Mouse (Mus musculus) CD4-positive helper T cell, adult 2 months (primary cell): Measurements from ENCODE around the gene Tex2.

Experiments used
- DNase-seq: peaks from one replicate; pipeline ENCODE4 v3.0.0-alpha.2; 2012; ENCODE audit warnings: low read depth, missing footprints, low spot score

Gene Tex2

DNA sequence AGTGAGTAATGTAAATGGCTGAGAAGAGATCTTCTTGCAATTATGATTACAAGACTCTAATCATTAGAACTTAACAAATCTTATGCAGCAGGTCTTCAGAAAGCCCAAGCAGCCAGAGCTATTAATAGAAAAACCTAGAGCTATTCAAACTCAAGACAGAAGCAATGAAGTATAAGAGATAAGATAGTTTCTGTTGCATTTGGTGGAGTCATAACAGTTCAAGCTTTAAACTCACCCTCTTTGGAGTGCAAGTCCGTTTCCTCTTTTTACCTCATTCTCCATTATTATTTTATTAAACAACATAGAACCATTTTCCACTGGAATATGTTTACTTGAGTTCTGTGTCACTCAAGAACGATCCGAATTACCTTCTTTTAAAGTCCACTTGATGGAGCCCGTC lies 154.7 kb downstream of the Tex2 start:
- DNase-seq = no peak
